Mouse (Mus musculus) natural killer cell, adult 2 months (primary cell): ENCODE measurements around the gene Mrgprg.

Source experiments
- DNase-seq, 2 experiments: peaks; one replicate each; pipeline ENCODE4 v3.0.0; 2022; ENCODE audit warnings: low spot score in 2 of 2

Mrgprg gene

GRCm38 (mm10) chr7:143755357-143756124, 11.3 kb downstream of the Mrgprg start:
- DNase-seq: no peak

- peak; percentile 36 to 56 for DNase-seq
These were observed 12.6 kb downstream of the Mrgprg start for GRCm38 (mm10) chr7:143753990-143754715.

GRCm38 (mm10) chr7:143752606-143753005, 14.2 kb downstream of the Mrgprg start:
- DNase-seq: no peak

GRCm38 (mm10) chr7:143752056-143752455, 14.7 kb downstream of the Mrgprg start:
- no peak for DNase-seq

GRCm38 (mm10) chr7:143751380-143751779, 15.4 kb downstream of the Mrgprg start:
- DNase-seq: no peak

- no peak for DNase-seq
These were observed 17.7 kb downstream of the Mrgprg start for GRCm38 (mm10) chr7:143749045-143749444.

- DNase-seq: peak; percentile 72 to 81
These were observed 18.5 kb downstream of the Mrgprg start for GRCm38 (mm10) chr7:143748041-143748868.

- DNase-seq: no peak
These were observed 26.1 kb downstream of the Mrgprg start for GRCm38 (mm10) chr7:143740653-143741052.

GRCm38 (mm10) chr7:143739511-143740461, 27.0 kb downstream of the Mrgprg start:
- peak; percentile 17 to 29 for DNase-seq

- DNase-seq: no peak
These were observed 28.2 kb downstream of the Mrgprg start for GRCm38 (mm10) chr7:143738601-143739006.

GRCm38 (mm10) chr7:143738194-143738593, 28.6 kb downstream of the Mrgprg start:
- no peak for DNase-seq

- no peak for DNase-seq
These were observed 33.0 kb downstream of the Mrgprg start for GRCm38 (mm10) chr7:143733746-143734145.

GRCm38 (mm10) chr7:143729886-143730285, 36.9 kb downstream of the Mrgprg start:
- DNase-seq: no peak

GRCm38 (mm10) chr7:143726396-143726795, 40.4 kb downstream of the Mrgprg start:
- DNase-seq: no peak

- DNase-seq: no peak
These were observed 43.0 kb downstream of the Mrgprg start for GRCm38 (mm10) chr7:143723841-143724240.

GRCm38 (mm10) chr7:143722646-143723045, 44.1 kb downstream of the Mrgprg start:
- no peak for DNase-seq

- no peak for DNase-seq
These were observed 49.0 kb downstream of the Mrgprg start for GRCm38 (mm10) chr7:143717811-143718210.
